Mouse (Mus musculus) small intestine, adult 2 months (tissue): Measurements from ENCODE around the gene Nedd9.

Experiments
- CTCF ChIP-seq: fragments of 200-500 bp; IDR thresholded peaks from 2 replicates; pipeline ENCODE4 v1.5.1; 2012; ENCODE audit warnings: low read depth, mild to moderate bottlenecking, control low read depth, inconsistent platforms, low read length, moderate library complexity, mixed read lengths; ENCODE audit not compliant: insufficient replicate concordance, insufficient read length; ENCODE audit errors: extremely low read depth
- POLR2A ChIP-seq: fragments of 200-500 bp; IDR thresholded peaks from 2 replicates; pipeline ENCODE4 v1.6.1; 2012; ENCODE audit warnings: low read depth, mild to moderate bottlenecking, control low read depth, inconsistent platforms, low read length, moderate library complexity

GRCm38 (mm10) chr13:41467036-41467435 is 20.1 kb downstream of the Nedd9 start:
- no peak for TF ChIP-seq POLR2A
- TF ChIP-seq CTCF: no peak
